Mouse (Mus musculus): ENCODE measurements at regions not wholly inside any gene's neighbourhood (a gene's known extent, or its start where the extent isn't known, plus 50 kb on each side); places are given as distances from the start of the nearest gene placed in this dataset.
A peak's percentile ranks its signal among the peaks of the same experiment; 100 is the strongest.

DNA sequence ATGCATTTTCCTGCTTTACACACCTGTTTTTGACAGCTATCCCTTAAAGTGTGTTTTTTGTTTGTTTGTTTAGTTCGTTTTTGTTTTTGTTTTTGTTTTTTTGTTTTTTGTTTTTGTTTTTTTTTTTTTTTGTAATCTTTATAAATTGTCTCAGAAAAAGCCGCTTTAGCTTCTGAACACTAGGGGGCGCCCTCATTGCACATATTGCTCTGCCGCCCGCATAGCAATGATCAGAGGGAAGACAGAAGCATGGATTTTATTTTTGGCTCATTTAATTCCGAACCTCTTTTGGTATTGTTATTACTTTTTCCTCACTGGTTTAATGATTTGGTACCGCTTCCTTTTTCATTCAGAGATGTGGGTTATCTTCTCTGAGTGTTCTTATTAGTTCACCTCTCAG lies 569.9 kb upstream of the Gm10800 start:
- intact Hi-C loops (cut with DNase I) = no loop called here
- no peak for DNase-seq
- Histone ChIP-seq H3K4me3 (no peak overlapping the region), H3K27ac (no peak overlapping the region)
- TF ChIP-seq CTCF (IDR thresholded peaks at IDR 0.05) = peak; percentile 61

All from gastrocnemius, adult 2 months (tissue).